Mouse (Mus musculus): ENCODE measurements at regions not wholly inside any gene's neighbourhood (a gene's known extent, or its start where the extent isn't known, plus 50 kb on each side); places are given as distances from the start of the nearest gene placed in this dataset.

- TF ChIP-seq CTCF (IDR thresholded peaks at IDR 0.05; ENCODE audit: low read depth, low read length) (no peak), GATA1 (IDR thresholded peaks at IDR 0.05; ENCODE audit: borderline replicate concordance, low read length) (no peak), POLR2AphosphoS5 (IDR thresholded peaks at IDR 0.05; ENCODE audit: insufficient replicate concordance, low read depth, low read length) (no peak), GATA2 (IDR thresholded peaks at IDR 0.05; ENCODE audit: borderline replicate concordance, low read depth, low read length) (no peak)
Measured at GRCm38 (mm10) chr2:110540140-110540539, 57.0 kb upstream of the Slc5a12 start.
